Mouse (Mus musculus) neutrophil, adult 5-6 weeks (primary cell): Measurements from ENCODE around the gene Clcnkb. TPM values are rescaled to one million over a fixed set of nuclear protein-coding genes. Genes with fewer than 3 reads are reported as not detected.
A peak's percentile ranks its signal among the peaks of the same experiment; 100 is the strongest.

ENCODE experiments used
- ATAC-seq: fragments of 151-379, 151-347 bp; 2 replicates; pipeline ENCODE4 v1.8.0; 2017; ENCODE audit warnings: mild to moderate bottlenecking, moderate TSS enrichment; ENCODE audit not compliant: insufficient number of reproducible peaks, poor library complexity, low FRiP score, severe bottlenecking; ENCODE audit errors: extremely low read depth
- total RNA-seq: library from RNA; stranded (forward); fragments of 200-1000 nt; gene quantifications from 2 replicates; pipeline ENCODE4 v1.2.3, GENCODE M21; 2017

The Clcnkb gene
- total RNA-seq, 1 experiment from 2014 or later = not detected

DNA sequence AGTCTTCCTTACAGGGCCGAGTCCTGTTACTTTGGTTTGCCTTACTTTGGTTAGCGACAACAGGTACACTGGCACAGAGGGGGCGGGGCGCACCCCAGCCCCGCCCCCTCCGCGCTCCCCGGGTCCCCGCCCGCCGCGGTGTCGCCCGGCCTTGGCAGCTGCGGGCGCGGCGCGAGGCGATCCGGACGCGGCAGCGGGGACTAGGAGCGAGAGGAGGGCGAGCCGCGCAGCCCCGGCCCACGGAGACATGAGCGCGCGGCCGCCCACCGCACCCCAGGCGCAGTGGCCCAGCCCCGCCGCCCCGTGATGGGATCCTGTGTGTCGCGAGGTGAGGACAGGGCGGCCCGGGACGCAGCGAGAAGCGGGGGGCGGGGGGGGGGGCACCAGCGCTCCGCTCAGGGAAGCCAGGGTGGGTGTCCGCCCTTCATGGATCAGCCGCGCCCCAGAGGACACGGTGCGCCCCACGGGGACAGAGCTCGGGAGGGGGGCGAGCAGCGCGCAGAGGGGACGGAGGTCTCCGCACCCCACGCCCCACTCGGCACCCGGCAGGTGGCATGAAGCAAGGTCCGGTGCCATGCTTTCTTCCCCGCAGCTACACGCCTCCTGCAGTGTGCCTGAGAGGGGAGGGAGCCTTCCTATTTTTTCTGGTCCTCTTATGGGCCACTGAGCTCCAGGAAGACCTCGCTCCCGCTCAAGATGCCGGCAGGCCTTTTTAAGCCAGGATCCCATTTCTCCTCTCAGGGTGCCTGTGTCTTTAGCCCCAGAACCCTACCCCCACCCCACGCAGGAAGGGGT, 47.6 kb downstream of the Clcnkb start, which contains the start of gene Fam131c:
TSS of gene Fam131c (plus strand) at position 224 of the 795 bp plus-strand sequence.
- ATAC-seq = no peak

DNA sequence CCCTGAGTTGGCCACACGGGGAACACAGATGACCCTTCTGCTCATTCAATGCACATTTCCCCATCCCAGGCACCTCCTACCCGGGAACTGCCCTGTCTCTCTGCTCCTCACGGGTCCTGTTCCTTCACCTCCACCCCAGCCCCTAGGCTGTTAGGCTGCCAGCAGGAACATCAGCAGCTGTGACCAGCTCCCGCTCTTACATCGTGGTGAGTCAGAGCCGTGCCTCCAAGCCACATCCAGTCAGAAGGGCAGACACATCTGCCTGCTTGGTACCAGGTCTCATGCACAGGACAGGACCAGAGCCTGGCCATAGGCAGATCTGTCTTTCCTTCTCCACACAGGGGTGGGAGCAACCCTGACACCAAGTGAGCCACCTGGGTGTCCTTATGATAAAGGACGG, 49.9 kb downstream of the Clcnkb start:
- ATAC-seq = no peak

DNA sequence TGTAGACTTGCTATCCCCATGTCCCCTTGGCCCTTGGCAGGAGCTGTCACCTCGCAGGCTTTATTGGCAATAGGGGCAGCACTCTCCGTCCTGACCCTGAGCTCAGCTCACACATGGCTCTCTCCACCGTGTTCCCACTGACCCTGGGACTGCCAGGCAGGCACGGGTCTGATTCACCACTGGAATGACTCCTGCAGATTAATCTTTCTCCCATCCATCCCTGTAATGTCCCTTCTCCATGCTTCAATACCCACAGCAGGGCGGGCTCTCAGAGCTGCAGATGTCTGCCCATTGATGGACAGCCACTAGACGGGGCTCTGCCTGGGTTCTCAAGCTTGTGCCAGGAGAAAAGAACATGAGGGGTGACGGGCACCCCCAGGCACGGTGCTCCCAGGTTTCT, 50.7 kb downstream of the Clcnkb start:
- no peak for ATAC-seq

DNA sequence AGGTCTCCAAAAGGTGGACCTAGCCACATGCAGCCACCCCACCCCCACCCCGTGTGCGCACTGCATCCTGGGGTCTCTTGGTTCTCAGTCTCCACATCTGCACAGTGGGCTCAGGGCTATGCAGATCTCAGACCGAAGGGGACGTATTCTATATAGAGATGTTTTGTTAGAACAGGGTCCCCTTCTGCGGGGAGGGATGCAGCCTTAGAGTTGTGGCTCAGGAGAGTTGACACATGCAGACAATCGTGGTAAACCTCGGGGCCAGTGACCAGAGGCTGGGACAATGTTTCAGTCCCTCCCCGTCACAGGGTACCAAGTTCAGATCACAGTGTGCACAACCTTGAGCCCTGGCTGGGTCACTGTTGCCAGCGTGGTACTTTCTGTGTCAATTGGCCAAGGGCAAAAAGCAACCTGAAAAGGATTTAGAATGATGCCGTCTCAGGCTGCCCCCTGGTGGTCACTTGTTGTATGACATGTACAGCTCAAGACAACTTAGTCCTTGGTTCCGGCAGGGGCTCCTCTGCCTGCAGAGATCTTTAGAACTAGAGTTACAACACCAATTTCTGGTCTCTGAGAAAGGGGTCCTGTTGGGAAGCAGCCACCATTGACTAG, 52.8 kb downstream of the Clcnkb start:
- peak; percentile 39; the same call in 1 of the 2 replicates for ATAC-seq

DNA sequence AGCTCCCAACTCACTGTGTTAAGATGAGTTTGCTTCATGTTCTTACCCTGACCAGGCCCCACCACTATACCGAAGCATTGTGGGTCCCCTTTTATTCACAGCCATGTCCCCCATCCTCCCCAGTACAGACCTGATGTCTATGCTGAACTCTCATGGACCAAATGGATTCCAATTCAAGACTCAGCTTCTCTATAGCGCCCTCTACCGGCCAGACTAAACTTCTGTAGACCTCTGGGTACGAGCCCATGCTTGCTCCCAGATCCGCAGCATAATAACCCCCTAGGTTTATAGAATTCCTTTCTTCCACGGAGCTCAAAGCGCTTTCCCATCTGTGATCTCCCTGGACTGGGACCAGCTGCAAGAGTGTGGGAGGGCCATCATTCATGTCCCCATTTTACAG, 55.0 kb downstream of the Clcnkb start:
- ATAC-seq = no peak

DNA sequence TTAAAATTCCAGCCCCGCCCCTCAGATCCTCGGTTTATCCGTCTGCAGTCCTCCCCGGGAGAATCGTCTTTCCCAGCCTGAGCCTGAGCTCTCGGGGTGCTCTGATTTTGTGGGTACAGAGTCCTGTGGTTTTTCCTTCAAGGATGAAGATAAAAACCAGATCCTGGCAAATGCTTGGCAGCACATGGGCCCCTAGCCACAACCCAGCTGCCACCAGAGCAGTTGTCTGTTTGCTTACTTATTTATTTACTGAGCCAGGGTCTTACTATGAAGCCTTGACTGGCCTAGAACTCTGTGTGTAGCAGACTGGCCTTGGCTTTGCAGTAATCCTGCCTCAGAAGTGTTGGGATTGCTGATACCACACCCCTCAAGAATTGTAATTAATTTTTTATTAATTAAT, 56.6 kb downstream of the Clcnkb start:
- no peak for ATAC-seq

DNA sequence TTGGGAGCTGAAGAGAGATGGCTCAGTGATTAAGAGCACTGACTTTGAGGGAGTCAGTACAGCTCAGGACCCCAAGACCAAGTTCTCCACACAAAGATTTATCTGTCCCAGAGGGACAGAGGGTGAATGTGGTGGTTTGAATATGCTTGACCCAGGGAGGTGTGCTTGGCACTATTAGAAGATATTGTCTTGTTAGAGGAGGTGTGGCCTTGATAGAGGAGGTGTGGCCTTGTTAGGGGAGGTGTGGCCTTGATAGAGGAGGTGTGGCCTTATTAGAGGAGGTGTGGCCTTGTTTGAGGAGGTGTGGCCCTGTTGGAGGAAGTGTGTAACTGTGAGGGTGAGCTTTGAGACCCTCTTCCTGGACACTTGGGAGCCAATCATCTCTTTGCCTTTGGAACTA, 58.0 kb downstream of the Clcnkb start:
- ATAC-seq = no peak

Other genes starting within 250 kb of the Clcnkb start
- gene Rsg1, start 202.1 kb downstream of the Clcnkb start, total RNA-seq = 0.70 and 1.2 TPM in 2 replicates
- not detected in 2 replicates for gene Arhgef19, start 176.5 kb downstream of the Clcnkb start, total RNA-seq
- 1.2 and 2.8 TPM in 2 replicates for gene Epha2, start 114.8 kb downstream of the Clcnkb start, total RNA-seq
- gene Fam131c, start 47.8 kb downstream of the Clcnkb start, total RNA-seq = not detected in 2 replicates
- gene Clcnka, start 17.3 kb downstream of the Clcnkb start, total RNA-seq = not detected in 2 replicates
- not detected in 2 replicates for gene Hspb7, start 4.8 kb upstream of the Clcnkb start, total RNA-seq
- gene Srarp, start 20.1 kb upstream of the Clcnkb start, total RNA-seq = not detected in 2 replicates
- gene Zbtb17, start 28.6 kb upstream of the Clcnkb start, total RNA-seq = 25.3 and 32.0 TPM in 2 replicates
- gene Spen, start 122.6 kb upstream of the Clcnkb start, total RNA-seq = 40.5 and 54.9 TPM in 2 replicates
- gene Fblim1, start 190.1 kb upstream of the Clcnkb start, total RNA-seq = 0.12 TPM in 1 of 2 replicates, not detected in the other
- gene Tmem82, start 202.6 kb upstream of the Clcnkb start, total RNA-seq = not detected in 2 replicates
- gene Slc25a34, start 207.8 kb upstream of the Clcnkb start, total RNA-seq = 0.23 and 0.25 TPM in 2 replicates
- gene Plekhm2, start 248.9 kb upstream of the Clcnkb start, total RNA-seq = 15.6 and 16.6 TPM in 2 replicates